Mouse (Mus musculus) retina, postnatal 7 days (tissue): Measurements from ENCODE around the gene Nr1i3.

Experiments used
- DNase-seq: peaks from one replicate; pipeline ENCODE4 v3.0.0-alpha.2; 2012; ENCODE audit warnings: low read depth, low spot score

The Nr1i3 gene

DNA sequence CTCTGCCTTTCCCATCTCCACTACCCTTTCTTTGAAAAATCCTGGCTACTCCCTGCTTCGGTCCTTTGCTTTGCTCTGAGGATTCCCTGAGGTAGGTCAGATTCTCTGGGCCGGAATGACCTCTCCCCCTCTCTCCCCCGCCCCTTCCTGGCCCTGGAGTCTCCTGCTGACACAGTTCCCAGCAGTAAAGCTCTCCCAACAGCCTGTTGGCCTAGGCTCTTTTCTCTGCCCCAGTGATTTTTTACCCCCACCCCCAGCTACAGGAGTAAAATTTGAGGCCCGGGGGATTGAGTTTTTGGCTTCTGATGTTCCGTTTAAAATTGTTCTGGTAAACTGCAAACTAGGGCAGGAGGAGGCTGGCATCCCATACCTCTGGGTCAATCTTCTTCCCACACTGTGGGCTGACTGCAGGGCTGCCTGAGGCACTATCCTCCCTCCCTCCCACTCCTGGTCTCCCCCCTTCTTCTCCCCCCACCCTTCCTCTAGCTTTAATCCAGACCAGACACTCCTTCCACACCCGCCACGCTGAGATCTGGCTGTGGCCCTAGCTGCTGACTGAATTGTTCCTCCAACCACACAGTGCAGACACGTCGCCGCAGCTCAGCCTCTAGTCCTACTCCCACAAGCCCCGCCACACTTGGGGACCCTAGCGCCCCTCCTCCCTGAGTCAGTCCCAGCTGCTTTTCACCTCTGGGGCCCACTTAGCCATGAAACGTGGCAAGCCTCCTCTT lies 38.0 kb downstream of the Nr1i3 start:
- no peak for DNase-seq

DNA sequence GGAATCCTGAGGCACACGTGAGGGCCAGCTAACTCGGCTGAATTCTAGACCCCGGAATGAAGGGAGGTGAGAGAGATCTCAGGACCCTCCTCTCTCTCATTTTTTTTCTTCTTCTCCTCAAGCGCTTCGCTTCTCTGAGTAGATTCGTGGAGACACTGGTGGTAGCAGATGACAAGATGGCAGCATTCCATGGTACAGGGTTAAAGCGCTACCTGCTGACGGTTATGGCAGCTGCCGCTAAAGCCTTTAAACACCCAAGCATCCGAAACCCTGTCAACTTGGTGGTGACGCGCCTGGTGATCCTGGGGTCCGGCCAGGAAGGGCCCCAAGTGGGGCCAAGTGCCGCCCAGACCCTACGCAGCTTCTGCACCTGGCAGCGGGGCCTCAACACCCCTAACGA lies 38.6 kb downstream of the Nr1i3 start:
- DNase-seq = no peak

DNA sequence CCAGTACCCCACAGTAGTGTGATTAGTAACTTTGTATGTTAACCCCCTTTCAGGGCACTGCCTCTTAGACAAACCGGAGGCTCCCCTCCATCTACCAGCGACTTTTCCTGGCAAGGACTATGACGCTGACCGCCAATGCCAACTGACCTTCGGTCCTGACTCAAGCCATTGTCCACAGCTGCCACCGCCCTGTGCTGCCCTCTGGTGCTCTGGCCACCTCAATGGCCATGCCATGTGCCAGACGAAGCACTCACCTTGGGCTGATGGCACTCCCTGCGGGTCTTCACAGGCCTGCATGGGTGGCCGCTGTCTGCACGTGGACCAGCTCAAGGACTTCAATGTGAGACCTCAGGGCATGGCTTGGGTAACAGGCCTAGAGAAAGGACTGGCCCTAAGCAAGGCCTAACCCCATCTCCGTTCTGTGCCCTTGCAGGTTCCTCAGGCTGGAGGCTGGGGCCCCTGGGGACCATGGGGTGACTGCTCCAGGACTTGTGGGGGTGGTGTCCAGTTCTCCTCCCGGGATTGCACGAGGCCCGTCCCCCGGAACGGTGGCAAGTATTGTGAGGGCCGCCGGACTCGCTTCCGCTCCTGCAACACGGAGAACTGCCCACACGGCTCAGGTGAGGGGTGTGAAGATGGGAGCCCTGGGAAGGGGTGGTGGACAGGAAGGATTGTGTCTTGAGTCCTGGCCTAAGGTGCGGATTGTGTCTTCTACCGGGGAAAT lies 42.5 kb downstream of the Nr1i3 start:
- no peak for DNase-seq

DNA sequence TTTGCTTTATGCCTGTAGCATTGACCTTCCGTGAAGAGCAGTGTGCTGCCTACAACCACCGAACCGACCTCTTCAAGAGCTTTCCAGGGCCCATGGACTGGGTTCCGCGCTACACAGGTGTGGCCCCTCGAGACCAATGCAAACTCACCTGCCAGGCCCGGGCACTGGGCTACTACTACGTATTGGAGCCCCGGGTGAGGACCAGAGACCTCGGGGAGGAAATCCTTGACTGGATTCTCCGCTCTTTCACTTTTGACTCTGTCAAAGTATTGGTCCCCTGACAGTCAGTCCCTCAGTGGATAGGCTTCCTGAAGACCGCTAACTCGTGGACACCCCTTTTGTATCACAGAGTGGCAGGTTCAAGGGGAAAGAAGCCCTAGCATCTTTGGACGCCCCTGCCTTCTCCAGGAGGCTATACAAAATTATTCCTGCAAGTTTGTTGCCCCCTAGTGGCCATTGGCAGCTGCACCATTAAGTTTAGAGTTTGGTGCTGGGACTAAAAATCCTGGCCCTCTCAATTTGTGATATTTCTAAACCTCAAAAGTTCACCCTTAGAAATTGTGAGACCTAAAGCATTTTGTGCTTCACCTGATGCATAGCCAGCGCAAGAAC lies 43.3 kb downstream of the Nr1i3 start:
- DNase-seq = peak; percentile 65

DNA sequence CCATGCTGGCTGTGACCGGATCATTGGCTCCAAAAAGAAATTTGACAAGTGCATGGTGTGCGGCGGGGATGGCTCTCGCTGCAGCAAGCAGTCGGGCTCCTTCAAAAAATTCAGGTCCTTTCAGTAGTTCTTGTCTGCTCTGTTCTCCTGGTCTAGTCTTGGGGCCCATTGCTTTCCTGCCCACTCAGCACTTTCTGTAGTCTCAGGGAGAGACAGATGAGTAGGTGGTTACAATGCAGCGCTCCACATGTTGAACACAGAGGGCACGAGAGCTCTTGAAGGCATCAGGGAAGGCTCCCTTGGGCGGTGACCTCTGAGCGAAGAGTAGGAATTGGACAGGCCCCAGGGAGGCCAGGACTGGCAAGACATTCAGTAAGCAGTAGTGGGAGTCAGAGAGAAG lies 44.0 kb downstream of the Nr1i3 start:
- no peak for DNase-seq

DNA sequence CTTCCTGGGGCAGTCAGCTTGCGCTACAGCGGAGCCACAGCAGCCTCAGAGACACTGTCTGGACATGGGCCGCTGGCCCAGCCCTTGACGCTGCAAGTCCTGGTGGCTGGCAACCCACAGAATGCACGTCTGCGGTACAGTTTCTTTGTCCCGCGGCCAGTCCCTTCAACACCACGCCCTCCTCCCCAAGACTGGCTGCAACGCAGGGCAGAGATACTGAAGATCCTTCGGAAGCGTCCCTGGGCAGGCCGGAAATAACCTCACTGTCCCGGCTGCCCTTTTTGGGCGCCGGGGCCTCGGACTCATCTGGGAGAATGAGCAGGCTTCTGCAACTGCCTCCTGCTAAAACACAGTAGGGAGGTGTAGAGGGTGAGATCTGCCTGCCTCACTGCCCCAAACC lies 45.2 kb downstream of the Nr1i3 start:
- no peak for DNase-seq

DNA sequence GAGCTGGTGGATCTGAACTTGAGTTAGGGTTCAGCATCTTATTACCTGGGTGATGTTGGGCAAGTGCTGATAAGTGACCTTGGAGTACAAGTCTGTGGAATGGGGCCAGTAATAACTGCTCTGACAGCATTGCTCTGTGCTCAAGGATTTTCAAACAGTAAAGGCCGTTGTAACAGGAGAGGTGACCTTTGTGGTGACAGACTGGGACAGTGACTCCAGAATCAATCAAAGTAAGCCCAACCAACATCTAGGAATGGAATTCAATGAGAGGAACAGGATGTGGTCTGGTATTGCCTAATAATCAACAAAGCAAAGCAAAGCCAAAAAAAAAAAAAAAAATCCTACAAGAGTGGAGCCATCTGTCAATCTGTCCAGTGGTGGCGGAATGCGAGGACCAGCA lies 46.5 kb downstream of the Nr1i3 start:
- DNase-seq = no peak

DNA sequence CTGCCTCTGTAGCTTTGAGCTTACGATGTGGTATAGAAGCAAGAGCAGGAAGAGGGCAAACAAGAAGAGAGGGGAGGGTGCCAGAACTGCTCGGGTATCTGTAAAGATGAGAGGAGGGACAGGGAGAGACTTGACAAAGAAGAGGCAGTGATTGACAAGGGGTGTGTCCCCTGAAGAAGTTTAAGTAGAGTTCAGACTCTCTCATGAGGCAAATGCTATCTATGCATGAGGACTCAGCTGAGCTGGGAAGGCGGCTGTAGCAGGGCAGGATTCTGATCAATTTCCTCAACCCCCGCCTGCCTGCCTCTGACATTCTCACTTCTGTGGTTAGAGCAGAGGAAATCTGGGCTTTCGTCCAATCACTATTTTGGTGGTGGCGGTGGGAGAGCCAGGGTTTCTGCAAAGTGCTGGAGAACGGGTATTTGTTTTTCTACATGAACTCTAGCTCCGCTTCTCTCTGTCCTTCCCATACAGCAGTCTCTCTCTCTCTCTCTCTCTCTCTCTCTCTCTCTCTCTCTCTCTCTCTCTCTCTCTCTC lies 48.9 kb downstream of the Nr1i3 start:
- DNase-seq = no peak

DNA sequence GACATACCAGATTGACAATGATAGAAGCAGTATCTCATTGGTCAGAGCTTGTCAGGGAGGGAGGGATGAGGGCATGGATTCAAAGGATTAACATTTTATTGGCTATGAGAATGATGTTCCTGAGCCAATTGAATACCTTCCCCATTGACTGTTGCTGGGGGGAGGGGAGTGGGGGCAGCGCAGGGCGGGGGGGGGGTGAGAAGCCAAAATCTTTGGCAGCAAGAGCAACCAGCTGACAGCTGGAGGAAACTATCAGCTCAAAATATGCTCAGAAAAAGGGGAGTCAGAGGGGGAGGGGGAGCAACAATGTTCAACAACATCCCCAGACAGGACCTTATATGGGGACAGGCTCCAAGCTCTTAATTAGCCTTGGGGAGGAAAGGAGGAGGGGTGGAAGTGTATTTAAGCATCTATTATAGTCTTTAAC lies 49.4 kb downstream of the Nr1i3 start:
- DNase-seq = no peak

DNA sequence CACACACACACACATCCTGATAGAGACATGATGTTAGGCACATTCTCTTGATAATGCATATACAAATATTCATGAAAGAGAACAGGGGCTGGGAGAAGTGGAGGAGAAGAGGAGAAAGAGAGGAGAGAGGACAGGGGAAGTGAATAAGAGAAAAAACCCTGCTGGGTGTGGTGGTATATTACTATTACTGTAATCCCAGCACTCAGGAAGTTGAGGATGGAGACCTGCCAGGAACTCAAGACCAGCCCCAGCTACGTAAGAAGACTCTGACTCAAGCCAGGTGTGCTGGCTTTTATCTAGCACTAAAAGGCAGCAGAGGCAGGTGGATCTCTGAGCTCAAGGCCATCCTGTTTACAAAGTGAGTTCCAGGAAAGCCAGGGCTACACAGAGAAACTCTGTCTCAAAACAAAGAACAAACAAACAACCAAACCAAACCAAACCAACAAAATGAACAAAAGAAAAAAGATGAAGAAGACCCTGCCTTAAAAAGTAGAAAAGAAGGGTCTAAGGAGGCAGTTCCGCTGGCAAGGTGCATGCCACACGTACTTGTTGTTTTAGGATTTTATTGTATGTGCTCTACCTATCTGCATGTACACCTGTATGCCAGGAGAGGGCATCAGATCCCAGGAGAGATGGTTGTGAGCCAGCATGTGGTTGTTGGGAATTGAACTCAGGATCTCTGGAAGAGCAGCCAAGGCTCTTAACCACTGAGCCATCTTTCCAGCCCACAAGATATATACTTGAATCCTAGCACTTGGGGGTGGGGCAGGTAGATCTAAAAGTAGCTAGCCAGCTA lies 50.1 kb downstream of the Nr1i3 start:
- no peak for DNase-seq

DNA sequence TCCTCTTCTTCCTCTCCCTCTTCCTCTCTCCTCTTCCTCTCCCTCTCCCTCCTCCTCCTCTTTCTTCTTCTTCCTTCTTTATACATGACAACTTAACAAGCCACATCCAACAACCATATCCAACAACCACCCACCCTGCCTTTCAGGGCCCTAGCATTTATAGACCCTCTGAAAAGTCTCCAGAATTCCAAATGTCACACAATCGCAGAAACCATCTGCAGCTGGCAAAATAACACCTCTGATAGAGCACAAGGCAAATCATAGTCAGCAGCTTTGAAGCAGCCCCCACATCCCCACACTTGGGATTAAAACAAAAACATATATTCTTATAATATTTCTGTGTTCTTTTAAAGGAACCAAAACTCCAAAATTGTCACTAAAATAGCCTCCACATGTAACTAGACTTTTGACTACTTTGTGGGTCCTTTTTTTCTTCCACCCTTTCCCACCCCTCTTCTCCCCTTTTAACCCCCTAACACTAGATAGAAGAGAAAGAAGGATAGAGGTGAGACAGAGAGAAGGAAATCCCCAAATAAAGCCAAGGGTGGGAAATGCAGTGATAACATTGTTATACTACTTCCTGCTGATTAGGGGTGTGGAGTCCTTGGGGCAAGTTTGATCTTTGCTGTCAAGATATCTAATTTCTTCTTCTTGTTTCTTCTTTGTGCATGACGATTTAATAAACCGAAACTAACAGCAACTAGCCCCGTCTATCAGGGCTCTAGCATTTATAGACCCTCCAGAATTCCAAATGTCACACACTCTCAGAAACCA lies 52.4 kb downstream of the Nr1i3 start:
- DNase-seq = no peak

DNA sequence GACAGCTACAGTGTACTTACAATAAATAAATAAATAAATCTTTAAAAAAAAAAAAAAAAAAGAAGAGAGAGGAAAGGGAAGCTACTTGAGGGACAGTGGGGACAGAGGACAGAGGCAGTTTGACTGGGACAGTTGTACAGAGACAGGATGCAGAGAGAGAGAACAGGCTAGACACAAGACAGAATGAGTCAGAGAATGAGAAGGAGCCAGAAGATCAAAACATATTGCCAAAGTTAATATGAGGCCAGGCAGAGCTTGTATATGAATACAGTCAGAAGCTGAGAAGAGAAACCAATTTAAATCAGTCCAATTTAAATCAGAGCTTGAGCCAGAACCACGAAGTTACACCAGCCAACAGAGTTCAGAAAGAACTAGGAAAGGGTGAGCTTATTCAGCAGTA lies 54.6 kb downstream of the Nr1i3 start:
- DNase-seq = no peak

DNA sequence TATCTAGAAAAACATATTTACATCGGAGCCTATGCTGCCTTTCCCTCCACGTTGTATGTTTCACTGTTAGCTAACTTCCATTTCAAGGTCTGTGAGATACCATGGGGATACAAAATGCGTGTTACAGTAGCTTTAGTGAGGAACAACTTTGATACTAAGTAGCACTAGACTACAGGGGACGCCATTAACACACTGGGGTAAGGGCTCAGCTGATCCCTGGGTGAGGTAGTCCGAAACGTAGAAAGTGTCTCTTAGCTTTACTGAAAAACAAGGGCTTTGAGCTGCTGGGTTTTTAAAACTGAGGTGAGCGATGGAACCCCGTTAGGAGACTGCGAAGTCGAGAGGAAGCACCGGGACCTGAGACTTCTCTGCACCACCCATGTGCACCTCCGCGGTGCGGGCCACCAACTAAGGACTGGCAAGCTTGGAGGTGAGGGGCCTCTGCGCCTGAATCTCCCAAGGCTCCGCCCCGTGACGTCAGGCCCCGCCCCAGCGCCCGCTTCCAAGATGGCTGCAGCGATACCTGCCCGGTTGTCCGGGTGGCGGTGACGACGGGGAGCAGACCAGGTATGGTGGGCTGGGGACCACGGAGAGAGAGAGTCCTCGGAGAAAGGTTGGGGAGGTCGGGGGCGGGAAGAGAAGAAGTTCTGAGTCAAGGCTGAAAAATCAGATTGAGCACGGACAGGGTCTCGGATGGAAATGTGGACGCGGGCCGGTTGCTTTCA lies 56.2 kb downstream of the Nr1i3 start, which contains the start of gene B4galt3:
Gene B4galt3, plus strand, starts transcription at position 481 of the 725 bp plus-strand sequence.
- peak; percentile 85 for DNase-seq
